Mouse (Mus musculus): ENCODE measurements around the gene Card10. TPM values are rescaled to one million over a fixed set of nuclear protein-coding genes. Genes with fewer than 3 reads are reported as not detected.

The Card10 gene
- polyA plus RNA-seq, 2 experiments from 2014 or later, result not detected

- no peak for ATAC-seq
Measured at GRCm38 (mm10) chr15:78834233-78835005, 31.6 kb upstream of the Card10 start.

DNA sequence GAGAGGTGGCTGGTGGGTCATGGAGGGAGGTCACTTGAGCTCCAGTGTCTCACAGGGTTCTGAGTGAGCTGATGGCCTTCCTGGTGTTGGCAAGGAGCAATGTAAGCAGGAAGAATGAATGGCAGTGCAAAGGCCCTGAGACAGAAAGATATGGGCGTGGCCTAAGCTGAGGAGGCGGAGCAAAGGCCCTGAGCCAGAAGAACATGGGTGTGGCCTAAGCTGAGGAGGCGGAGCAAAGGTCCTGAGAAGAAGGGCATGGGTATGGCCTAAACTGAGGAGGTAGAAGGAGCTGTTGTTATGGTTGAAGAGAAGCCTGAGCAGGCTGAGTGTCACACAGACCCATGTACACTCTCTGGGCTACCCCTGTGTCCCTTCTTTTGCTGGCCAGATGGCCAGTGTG lies 30.7 kb upstream of the Card10 start:
- ATAC-seq, result no peak

DNA sequence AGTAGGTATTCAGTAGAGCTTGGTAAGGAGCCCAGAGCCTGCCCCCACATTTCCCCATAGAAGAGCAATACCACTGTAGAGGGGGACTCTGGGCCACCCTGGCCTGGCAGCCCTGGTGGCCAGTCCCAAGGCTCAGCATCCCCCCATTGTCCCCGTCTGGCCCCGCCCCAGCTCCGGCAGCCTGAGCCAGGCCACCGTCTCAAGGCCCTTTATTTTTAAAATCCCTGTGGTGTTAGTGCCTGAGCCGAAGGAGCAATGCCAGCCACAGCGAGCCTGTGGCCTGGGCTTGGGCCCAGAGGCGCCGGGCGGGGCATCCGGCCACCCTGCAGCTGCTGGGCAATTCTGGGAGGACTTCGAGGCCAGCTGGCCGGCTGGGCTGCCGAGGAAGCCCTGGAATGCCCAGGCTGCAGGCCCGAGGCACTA lies 29.9 kb upstream of the Card10 start:
- no peak for ATAC-seq

DNA sequence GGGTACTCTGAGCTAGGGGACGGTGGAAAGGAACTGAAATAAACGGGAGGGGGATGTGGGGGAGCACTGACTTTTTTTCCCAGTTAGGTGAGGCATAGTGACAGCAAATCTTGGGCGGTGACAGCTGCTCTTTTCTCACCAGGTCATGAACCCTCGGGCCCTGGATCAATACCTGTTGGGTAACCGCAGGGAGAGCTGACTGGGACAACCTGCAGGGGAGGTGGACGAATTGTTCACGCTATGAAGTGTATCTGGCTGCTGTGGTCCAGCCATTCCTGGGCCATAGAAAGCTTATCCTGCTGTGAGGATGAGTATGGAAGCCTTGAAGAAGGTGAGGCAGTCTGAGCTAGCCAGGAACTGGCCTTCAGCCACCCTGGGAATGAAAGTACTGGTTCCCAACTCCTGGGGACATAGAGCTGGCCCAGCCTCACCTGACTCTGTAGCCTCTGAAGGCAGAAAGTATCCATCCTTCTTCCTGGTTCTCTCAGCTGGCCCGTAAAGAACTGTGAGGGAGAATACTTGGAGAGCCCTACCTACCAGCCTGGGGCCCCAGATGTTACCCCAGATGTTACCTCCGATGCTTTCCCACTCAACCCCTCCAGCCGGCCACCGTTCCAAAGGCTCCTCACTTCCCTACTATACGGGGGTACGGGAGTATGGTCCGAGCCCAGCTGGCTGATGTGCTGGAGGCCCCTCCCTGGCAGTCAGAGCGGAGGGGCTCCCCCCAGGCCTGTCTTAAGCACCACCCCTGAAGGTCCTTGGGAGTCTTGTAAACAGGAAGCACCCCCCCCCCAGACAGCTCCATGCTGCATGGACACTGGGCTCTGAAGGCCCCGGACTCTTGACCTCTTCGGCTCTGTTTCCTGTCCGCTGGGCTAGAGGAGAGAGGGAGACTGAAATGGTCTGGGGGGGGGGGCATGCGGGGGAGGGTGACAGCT lies 29.1 kb upstream of the Card10 start:
- ATAC-seq, result no peak

GRCm38 (mm10) chr15:78830742-78831719 lies 28.2 kb upstream of the Card10 start:
- no peak for ATAC-seq

DNA sequence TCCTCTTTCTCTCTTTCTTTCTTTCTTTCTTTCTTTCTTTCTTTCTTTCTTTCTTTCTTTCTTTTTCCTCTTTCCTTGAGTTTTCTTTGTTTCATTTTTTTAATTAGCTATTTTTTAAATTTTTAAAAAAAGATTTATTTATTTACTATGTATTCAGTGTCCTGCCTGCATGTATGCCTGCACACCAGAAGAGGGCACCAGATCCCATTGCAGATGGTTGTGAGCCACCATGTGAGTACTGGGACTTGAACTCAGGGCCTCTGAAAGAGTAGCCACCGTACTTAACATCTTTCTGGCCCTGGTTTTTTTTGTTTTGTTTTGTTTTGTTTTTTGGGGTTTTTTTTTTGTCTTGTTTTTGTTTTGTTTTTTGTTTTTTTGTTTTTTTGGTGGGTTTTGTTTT lies 26.8 kb upstream of the Card10 start:
- ATAC-seq, result no peak

DNA sequence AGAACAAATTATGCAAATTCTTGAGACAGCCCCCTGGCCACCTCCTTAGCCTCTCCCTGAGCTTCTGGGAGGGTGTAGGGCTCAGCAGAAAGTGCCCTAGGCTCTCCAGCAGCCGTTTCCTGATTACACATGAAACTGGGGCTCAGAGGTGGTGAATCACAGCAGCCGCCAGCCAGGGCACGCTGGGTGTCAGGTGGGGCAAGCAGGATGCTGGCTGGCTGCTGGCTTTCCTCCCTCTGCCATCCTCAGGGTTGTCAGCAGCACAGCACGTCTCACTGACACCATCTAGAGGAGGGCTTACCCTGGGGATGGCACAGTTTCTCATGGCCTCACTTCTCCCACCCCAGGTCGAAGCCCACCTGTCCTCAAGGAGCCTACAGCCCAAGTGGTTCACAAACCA lies 25.5 kb upstream of the Card10 start:
- peak; percentile 49 for ATAC-seq

- ATAC-seq, result peak; percentile 19
Measured at GRCm38 (mm10) chr15:78826213-78827204, 23.7 kb upstream of the Card10 start.

- ATAC-seq, result no peak
Measured at GRCm38 (mm10) chr15:78816074-78816391, 13.2 kb upstream of the Card10 start.

- ATAC-seq, result no peak
Measured at GRCm38 (mm10) chr15:78815314-78816073, 12.7 kb upstream of the Card10 start.

- no peak for ATAC-seq
Measured at GRCm38 (mm10) chr15:78813603-78814002, 10.8 kb upstream of the Card10 start.

DNA sequence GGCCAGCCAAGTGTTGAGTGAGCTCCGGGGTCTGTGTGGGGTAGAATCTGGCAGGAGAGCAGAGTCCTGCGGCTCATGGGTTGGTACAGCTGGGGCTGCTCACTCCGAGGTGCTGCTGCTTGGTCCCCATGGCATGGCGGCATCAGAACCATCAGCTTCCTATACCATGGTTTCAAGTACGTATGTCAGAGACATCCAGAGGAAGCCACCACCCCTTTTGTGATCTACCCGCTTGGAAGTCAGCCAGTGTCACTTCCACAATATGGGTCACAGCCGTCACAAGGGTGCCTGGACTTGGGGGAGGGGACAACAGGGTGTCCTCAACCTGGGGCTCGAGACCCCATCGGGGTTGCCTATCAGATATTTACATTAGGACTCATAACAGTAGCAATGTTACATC lies 7.3 kb upstream of the Card10 start:
- ATAC-seq, result no peak

- ATAC-seq, result no peak
Measured at GRCm38 (mm10) chr15:78809739-78810138, 6.9 kb upstream of the Card10 start.

DNA sequence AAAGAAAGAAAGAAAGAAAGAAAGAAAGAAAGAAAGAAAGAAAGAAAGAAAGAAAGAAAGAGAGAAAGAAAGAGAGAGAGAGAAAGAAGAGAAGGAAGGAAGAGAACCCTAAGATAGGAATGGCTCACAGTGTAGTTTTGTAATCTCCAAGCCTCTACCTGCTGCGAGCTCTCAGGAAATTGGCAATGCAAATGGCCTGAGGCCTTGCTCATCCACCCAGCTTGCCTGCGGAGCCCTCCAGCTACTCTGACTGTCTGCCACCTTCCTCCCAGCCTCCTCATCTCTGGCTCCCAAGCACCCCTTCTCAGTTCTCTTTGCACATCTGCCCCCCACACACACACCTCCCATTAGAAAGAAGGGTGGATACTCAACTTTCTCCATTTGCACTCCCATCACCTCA lies 6.1 kb upstream of the Card10 start:
- no peak for ATAC-seq

DNA sequence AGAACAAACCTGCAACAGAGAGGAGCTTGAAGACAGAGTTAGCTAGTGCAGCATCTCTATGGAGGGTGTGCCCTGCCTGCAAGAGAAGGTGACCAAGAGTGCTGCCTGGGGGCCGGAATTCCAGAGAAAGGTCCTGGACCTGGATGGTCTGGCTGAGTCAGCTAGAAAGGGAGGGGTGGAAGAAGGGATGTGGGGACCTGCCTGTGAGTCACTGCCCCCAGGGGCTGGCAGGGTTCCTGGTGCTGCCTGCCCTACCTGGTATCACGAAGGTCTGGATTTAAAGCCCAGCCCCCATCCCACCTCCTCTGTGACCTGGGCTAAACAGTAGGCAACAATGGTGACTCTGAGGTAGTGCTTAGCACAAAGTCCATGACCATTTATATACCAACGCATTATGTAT lies 4.3 kb upstream of the Card10 start:
- ATAC-seq, result no peak

- no peak for ATAC-seq
Measured at GRCm38 (mm10) chr15:78806614-78807013, 3.8 kb upstream of the Card10 start.

- no peak for ATAC-seq
Measured at GRCm38 (mm10) chr15:78805351-78805750, 2.5 kb upstream of the Card10 start.

GRCm38 (mm10) chr15:78804326-78804725 lies 1.5 kb upstream of the Card10 start:
- ATAC-seq, result no peak

DNA sequence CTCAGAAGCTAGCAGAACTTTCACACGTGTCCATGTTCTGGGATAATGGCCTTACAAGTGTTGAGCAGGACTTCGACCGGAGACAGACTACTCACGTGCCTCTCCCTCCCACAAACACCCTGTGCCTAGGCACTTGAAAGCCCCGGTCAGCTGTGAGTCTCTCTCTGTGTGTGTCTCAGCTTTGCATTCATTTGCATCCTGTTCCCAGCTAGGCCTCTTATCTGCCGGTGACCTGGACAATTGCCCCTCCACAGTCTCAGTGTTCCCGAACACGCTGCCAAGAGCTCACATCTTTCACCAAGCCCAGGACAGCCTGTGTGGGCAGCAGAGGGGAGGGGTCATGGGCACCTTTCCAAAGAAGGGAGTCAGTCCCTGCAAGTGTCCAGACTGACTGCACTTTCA lies 658 bp upstream of the Card10 start:
- ATAC-seq, result no peak

DNA sequence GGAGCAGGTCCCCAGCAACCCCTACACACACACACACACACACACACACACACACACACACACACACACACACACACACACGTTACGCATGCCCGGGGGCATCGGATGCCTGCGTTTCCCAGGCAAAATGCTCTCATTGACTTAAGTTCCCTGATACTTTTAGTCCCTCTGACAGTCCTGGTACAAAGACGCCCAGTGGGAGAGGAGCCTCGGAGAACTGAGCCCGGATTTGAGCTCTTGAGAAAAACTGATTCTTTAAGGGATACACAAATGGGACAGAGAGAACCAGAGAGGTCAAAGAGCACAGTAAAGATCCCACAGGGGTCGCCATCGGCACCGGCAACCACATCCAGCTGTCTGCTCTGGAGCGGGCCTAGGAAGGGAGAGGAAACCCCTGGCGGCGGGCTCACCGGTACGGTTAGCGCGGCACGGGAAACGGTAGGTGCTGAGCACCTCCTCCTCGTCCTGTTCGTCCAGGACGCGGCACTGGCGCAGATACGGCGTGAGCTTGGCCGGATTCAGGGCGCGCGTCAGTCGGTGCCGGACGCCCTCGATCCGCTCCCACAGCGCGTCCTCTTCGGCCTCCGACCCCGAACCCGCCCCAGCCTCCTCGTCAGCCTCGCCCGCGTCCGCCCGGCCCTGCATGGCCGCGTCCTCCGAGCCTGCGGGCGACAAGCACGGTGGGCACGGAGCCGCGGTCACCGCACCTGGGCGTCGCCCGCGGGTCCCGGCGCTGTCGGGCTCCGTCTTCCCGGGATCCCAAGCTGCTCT lies 686 bp downstream of the Card10 start:
- no peak for ATAC-seq

Data from activated CD4-positive, CD25-positive, alpha-beta regulatory T cell, adult 4 months (primary cell).